Mouse (Mus musculus) hematopoietic stem cell, adult 5-6 weeks (primary cell): ENCODE data around the gene Med19. TPM values are rescaled to one million over a fixed set of nuclear protein-coding genes. Genes with fewer than 3 reads are reported as not detected.
"Not testable (repeated sequence)": the region's sequence is repeated elsewhere in the genome, so short reads cannot be mapped to it uniquely, and the experiment has no call there.

ENCODE experiments used
- ATAC-seq, 2 experiments: fragments of 125-278 bp in 1 of 2; replicated peaks in 1 of 2; 2 replicates each; pipeline ENCODE4 v1.8.0; 2016 to 2017; ENCODE audit warnings: inconsistent platforms in 2 of 2, mild to moderate bottlenecking in 2 of 2, moderate number of reproducible peaks in 2 of 2, low read depth in 1 of 2, moderate TSS enrichment in 1 of 2; ENCODE audit not compliant: low FRiP score in 2 of 2, poor library complexity in 2 of 2, severe bottlenecking in 2 of 2, insufficient read depth in 1 of 2, low TSS enrichment in 1 of 2
- total RNA-seq: library from RNA; stranded (forward); fragments of 172-1452, 232-1000 nt; gene quantifications from 2 replicates; pipeline ENCODE4 v1.2.3, GENCODE M21; 2017

The Med19 gene
- total RNA-seq, 1 experiment from 2014 or later = 25.0 TPM

- no peak for ATAC-seq
These were observed 29.3 kb downstream of the Med19 start for GRCm38 (mm10) chr2:84707523-84707922.

GRCm38 (mm10) chr2:84711898-84712297 lies 33.7 kb downstream of the Med19 start:
- no peak for ATAC-seq

- ATAC-seq = no peak
These were observed 36.2 kb downstream of the Med19 start for GRCm38 (mm10) chr2:84714422-84714810.

GRCm38 (mm10) chr2:84714811-84715561 lies 36.8 kb downstream of the Med19 start, which contains the start of gene Zdhhc5:
Gene Zdhhc5, minus strand, starts transcription at chr2:84715180.
- peak; percentile 82 to 88 for ATAC-seq

GRCm38 (mm10) chr2:84715562-84716361 lies 37.6 kb downstream of the Med19 start:
- ATAC-seq = peak; percentile 92 to 94

- ATAC-seq = no peak
These were observed 38.5 kb downstream of the Med19 start for GRCm38 (mm10) chr2:84716423-84717355.

- ATAC-seq = no peak
These were observed 39.2 kb downstream of the Med19 start for GRCm38 (mm10) chr2:84717357-84717756.

- no peak for ATAC-seq
These were observed 42.5 kb downstream of the Med19 start for GRCm38 (mm10) chr2:84720718-84721117.

GRCm38 (mm10) chr2:84721182-84721581 lies 43.0 kb downstream of the Med19 start:
- ATAC-seq = no peak

- ATAC-seq = no peak
These were observed 45.7 kb downstream of the Med19 start for GRCm38 (mm10) chr2:84723856-84724255.

GRCm38 (mm10) chr2:84725770-84726169 lies 47.6 kb downstream of the Med19 start:
- ATAC-seq = no peak

- ATAC-seq = no peak
These were observed 48.5 kb downstream of the Med19 start for GRCm38 (mm10) chr2:84726716-84727115.

- ATAC-seq = peak; percentile 98
These were observed 49.1 kb downstream of the Med19 start, which contains the start of gene Clp1 for GRCm38 (mm10) chr2:84727172-84727858. Gene Clp1, minus strand, starts transcription at chr2:84727350.

- ATAC-seq = not testable (repeated sequence)
These were observed 50.0 kb downstream of the Med19 start for GRCm38 (mm10) chr2:84728191-84728590.

- no peak for ATAC-seq
These were observed 53.0 kb downstream of the Med19 start for GRCm38 (mm10) chr2:84731206-84731605.

- ATAC-seq = no peak
These were observed 54.2 kb downstream of the Med19 start for GRCm38 (mm10) chr2:84732394-84732793.
